Mouse (Mus musculus) heart, embryonic 10.5 days (tissue): ENCODE data around the gene Frs3. TPM values are rescaled to one million over a fixed set of nuclear protein-coding genes. Genes with fewer than 3 reads are reported as not detected.

ENCODE experiments used
- DNase-seq: peaks from one replicate; pipeline ENCODE4 v3.0.0-alpha.2; 2017; ENCODE audit warnings: low spot score
- H3K27ac ChIP-seq: fragments of 300-500 bp; sonication (generic); 2 replicates; pipeline ENCODE4 v1.5.1; 2016; ENCODE audit warnings: mild to moderate bottlenecking
- H3K27me3 ChIP-seq: fragments of 300-500 bp; sonication (generic); 2 replicates; pipeline ENCODE4 v1.6.1; 2016; ENCODE audit warnings: mild to moderate bottlenecking; ENCODE audit not compliant: poor library complexity, insufficient read depth, severe bottlenecking
- H3K36me3 ChIP-seq: fragments of 300-500 bp; sonication (generic); 2 replicates; pipeline ENCODE4 v1.6.1; 2016; ENCODE audit warnings: mild to moderate bottlenecking, moderate library complexity
- H3K4me1 ChIP-seq: fragments of 300-500 bp; sonication (generic); 2 replicates; pipeline ENCODE4 v1.6.1; 2016; ENCODE audit warnings: mild to moderate bottlenecking
- H3K4me3 ChIP-seq: fragments of 300-500 bp; sonication (generic); 2 replicates; pipeline ENCODE4 v1.5.1; 2016; ENCODE audit warnings: mild to moderate bottlenecking, moderate library complexity
- H3K9me3 ChIP-seq: fragments of 300-500 bp; sonication (generic); 2 replicates; pipeline ENCODE4 v1.6.1; 2016; ENCODE audit warnings: mild to moderate bottlenecking, moderate library complexity
- WGBS: fragments of 180-500 bp; shearing (Covaris S2); methylation state at CpG from one replicate; pipeline ENCODE4 v1.1.7; 2016; 5-methylcytosine and 5-hydroxymethylcytosine counted together
- polyA plus RNA-seq: library from polyadenylated mRNA; unstranded; fragments of >200 nt; fragmentation: Nextera tagmentation; extraction: Ambion mirVana; gene quantifications from 2 replicates; pipeline ENCODE4 v1.2.1, GENCODE M21; 2016

Frs3 gene
- polyA plus RNA-seq, 1 experiment from 2014 or later: 5.2 TPM

- H3K36me3 ChIP-seq: peaks cover 10% of the 10 kb centered on the region; the same call in 1 of the 2 replicates
- peaks cover 23% of the 10 kb centered on the region for H3K4me1 ChIP-seq
- H3K4me3 ChIP-seq: peak overlapping the region; percentile 66
- H3K27me3 ChIP-seq: peaks cover 43% of the 10 kb centered on the region
- no peak for DNase-seq
- peak overlapping the region; percentile 75 for H3K27ac ChIP-seq
- WGBS: 3% methylated on average over 65 of the region's 68 CpGs
- H3K9me3 ChIP-seq: no peaks in the 10 kb centered on the region
These were observed 16.3 kb upstream of the Frs3 start for GRCm38 (mm10) chr17:47672311-47673111.

- Histone ChIP-seq H3K4me3 (no peak overlapping the region), H3K9me3 (no peaks in the 10 kb centered on the region), H3K36me3 (peaks cover 41% of the 10 kb centered on the region), H3K27me3 (peaks cover 21% of the 10 kb centered on the region), H3K4me1 (peaks cover 23% of the 10 kb centered on the region), H3K27ac (no peak overlapping the region)
- no peak for DNase-seq
- WGBS: 21% methylated on average over 9 of the region's 9 CpGs
These were observed 12.2 kb upstream of the Frs3 start for GRCm38 (mm10) chr17:47676581-47676980.

DNA sequence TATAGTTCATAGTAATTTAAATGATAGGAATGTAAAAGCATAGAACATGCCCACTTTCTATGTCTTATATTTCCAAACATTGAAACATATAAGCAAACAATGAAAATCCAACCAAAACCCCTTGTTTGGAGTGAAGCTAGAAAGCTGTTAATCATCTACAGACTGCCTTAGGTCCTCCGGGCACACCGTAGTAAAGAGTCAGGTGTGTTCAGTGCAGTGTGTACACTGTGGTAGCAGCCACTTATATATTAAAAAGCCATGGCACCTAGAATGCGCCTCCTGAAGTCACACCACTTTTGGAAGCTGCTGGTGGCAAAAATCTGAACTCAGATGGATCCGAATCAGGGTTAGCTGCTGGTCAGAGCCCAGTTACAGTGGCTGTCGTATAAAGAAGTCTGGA, 10.6 kb upstream of the Frs3 start:
- no peak for DNase-seq
- Histone ChIP-seq H3K36me3 (peaks cover 56% of the 10 kb centered on the region), H3K4me1 (peaks cover 10% of the 10 kb centered on the region; the same call in 1 of the 2 replicates), H3K4me3 (no peak overlapping the region), H3K27me3 (peaks cover 9% of the 10 kb centered on the region), H3K27ac (no peak overlapping the region), H3K9me3 (no peaks in the 10 kb centered on the region)
- 81% methylated on average over 5 of the region's 5 CpGs for WGBS

- WGBS: 84% methylated on average over 5 of the region's 5 CpGs
- DNase-seq: no peak
- H3K27ac ChIP-seq: no peak overlapping the region
- peaks cover 6% of the 10 kb centered on the region; the same call in 1 of the 2 replicates for H3K4me1 ChIP-seq
- no peaks in the 10 kb centered on the region for H3K9me3 ChIP-seq
- no peak overlapping the region for H3K4me3 ChIP-seq
- H3K27me3 ChIP-seq: peaks cover 4% of the 10 kb centered on the region
- peaks cover 59% of the 10 kb centered on the region for H3K36me3 ChIP-seq
These were observed 10.1 kb upstream of the Frs3 start for GRCm38 (mm10) chr17:47678702-47679101.

GRCm38 (mm10) chr17:47682836-47683235, 6.0 kb upstream of the Frs3 start:
- Histone ChIP-seq H3K27me3 (no peaks in the 10 kb centered on the region), H3K36me3 (peaks cover 75% of the 10 kb centered on the region), H3K4me3 (no peak overlapping the region), H3K9me3 (no peaks in the 10 kb centered on the region), H3K27ac (no peak overlapping the region), H3K4me1 (peaks cover 8% of the 10 kb centered on the region)
- WGBS: 78% methylated on average over 4 of the region's 4 CpGs
- DNase-seq: no peak

DNA sequence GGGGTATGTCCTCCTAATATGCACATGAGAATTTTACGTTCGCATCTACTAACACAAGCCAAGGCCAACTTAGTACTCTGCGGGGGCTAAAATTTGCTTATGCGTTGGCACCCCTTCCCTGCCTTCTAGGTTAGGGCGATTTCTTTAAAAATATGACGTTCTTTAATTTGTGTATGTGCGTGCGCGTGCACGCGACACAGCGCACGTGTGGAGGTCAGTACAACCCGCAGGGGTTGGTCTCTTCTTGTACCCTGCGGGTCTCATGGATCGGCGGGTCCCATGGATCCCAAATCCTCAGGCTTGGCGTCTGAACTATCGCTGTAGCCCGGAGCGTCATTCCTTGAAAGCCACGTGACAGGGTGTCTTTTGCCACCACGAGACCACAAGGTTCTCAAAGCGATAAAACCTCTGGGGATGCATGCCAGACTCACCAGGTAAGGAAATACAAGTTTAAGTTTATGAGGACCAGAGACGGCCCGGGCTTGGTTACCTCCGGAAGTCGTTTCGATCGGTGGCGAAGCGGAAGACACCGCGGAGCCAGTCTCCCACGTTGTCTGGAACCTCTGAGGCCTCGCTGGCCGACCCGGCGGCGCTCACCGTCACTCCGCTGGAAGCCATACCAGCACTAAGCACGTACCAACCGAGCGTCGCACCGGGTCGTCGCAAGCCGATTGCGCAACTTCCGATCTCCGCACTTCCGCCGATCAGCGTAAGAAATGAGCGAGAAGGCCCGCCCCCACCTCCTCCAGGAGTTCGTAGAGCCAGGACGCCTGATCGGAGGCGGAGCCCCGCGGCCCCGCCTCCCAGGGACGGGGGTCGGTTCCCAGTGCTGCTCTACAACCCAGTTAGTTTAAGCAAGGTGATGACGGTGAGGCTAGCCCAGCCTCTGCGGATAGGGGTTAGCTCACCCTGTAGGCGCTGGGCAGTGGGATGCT, 1.2 kb upstream of the Frs3 start:
- H3K4me3 ChIP-seq: peak overlapping the region; percentile 90
- no peaks in the 10 kb centered on the region for H3K9me3 ChIP-seq
- H3K27ac ChIP-seq: peak overlapping the region; percentile 89
- under 1% methylated on average over 70 of the region's 70 CpGs for WGBS
- DNase-seq: peak; percentile 98
- peaks cover 24% of the 10 kb centered on the region for H3K4me1 ChIP-seq
- H3K36me3 ChIP-seq: peaks cover 33% of the 10 kb centered on the region
- H3K27me3 ChIP-seq: peaks cover 34% of the 10 kb centered on the region

GRCm38 (mm10) chr17:47688344-47688607, 554 bp upstream of the Frs3 start, which contains the start of gene Tomm6:
TSS of gene Tomm6 (minus strand) at chr17:47688386.
- Histone ChIP-seq H3K4me3 (peak within 1 kb of the TSS; percentile 90), H3K9me3 (no peaks in the 10 kb centered on the region), H3K27me3 (peaks cover 40% of the 10 kb centered on the region), H3K36me3 (peaks cover 28% of the 10 kb centered on the region), H3K27ac (peak within 1 kb of the TSS; percentile 89), H3K4me1 (peaks cover 25% of the 10 kb centered on the region)
- DNase-seq: no peak
- under 1% methylated on average over 9 of the region's 9 CpGs for WGBS

- Histone ChIP-seq H3K27ac (no peak overlapping the region), H3K27me3 (peaks cover 45% of the 10 kb centered on the region), H3K9me3 (no peaks in the 10 kb centered on the region), H3K36me3 (peaks cover 16% of the 10 kb centered on the region), H3K4me1 (peaks cover 41% of the 10 kb centered on the region), H3K4me3 (no peak overlapping the region; the same call in 1 of the 2 replicates)
- WGBS: 83% methylated on average over 8 of the region's 8 CpGs
- no peak for DNase-seq
These were observed 1.1 kb downstream of the Frs3 start for GRCm38 (mm10) chr17:47689894-47690293.

- H3K4me3 ChIP-seq: no peak overlapping the region
- 89% methylated on average over 3 of the region's 3 CpGs for WGBS
- H3K9me3 ChIP-seq: no peaks in the 10 kb centered on the region
- peaks cover 2% of the 10 kb centered on the region; the same call in 1 of the 2 replicates for H3K36me3 ChIP-seq
- H3K4me1 ChIP-seq: peaks cover 45% of the 10 kb centered on the region
- no peak for DNase-seq
- no peak overlapping the region for H3K27ac ChIP-seq
- peaks cover 48% of the 10 kb centered on the region for H3K27me3 ChIP-seq
These were observed 2.8 kb downstream of the Frs3 start for GRCm38 (mm10) chr17:47691650-47692049.

- Histone ChIP-seq H3K27me3 (peaks cover 57% of the 10 kb centered on the region), H3K4me1 (peaks cover 33% of the 10 kb centered on the region), H3K27ac (peak overlapping the region; percentile 92; the same call in 1 of the 2 replicates), H3K4me3 (peak overlapping the region; percentile 84), H3K36me3 (no peaks in the 10 kb centered on the region), H3K9me3 (no peaks in the 10 kb centered on the region)
- DNase-seq: no peak
- 30% methylated on average over 13 of the region's 13 CpGs for WGBS
These were observed 5.0 kb downstream of the Frs3 start for GRCm38 (mm10) chr17:47693671-47694441.

DNA sequence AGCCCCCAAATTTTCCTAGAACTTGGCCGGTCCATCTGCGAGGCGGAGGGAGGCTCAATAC, 5.4 kb downstream of the Frs3 start, which contains the start of gene Gm21981:
Gene Gm21981 (minus strand): TSS at position 14 of the 61 bp plus-strand sequence.
- DNase-seq: no peak
- 3% methylated on average over 3 of the region's 3 CpGs for WGBS
- Histone ChIP-seq H3K27ac (peak within 1 kb of the TSS; percentile 92), H3K36me3 (no peaks in the 10 kb centered on the region), H3K9me3 (no peaks in the 10 kb centered on the region), H3K27me3 (peaks cover 57% of the 10 kb centered on the region), H3K4me1 (peaks cover 29% of the 10 kb centered on the region), H3K4me3 (peak within 1 kb of the TSS; percentile 84)

- under 1% methylated on average over 82 of the region's 82 CpGs for WGBS
- H3K4me1 ChIP-seq: peaks cover 24% of the 10 kb centered on the region
- H3K4me3 ChIP-seq: peak within 1 kb of the TSS; percentile 84
- H3K36me3 ChIP-seq: peaks cover 3% of the 10 kb centered on the region; the same call in 1 of the 2 replicates
- no peaks in the 10 kb centered on the region for H3K9me3 ChIP-seq
- H3K27me3 ChIP-seq: peaks cover 53% of the 10 kb centered on the region
- H3K27ac ChIP-seq: peak within 1 kb of the TSS; percentile 92
- DNase-seq: peak; percentile 97
These were observed 5.9 kb downstream of the Frs3 start, which contains the start of gene Prickle4 for GRCm38 (mm10) chr17:47694503-47695336. TSS of gene Prickle4 (minus strand) at chr17:47694736.
